8 mouse cellular contexts compared by ENCODE assay signal in genomic region chr16:77885060-77885679, GRCm38 (mm10).
DNase-seq lines count a peak whose midpoint lies in the region; ATAC-seq and TF ChIP-seq lines count a peak whose summit lies in the region.
"Had no signal": no experiment of that assay in that cellular context is flagged by ENCODE, and none has a peak within 500 bp of the region (broad histone marks: within the 10 kb centered on the region; RNA-seq: fewer than 3 reads in every experiment).

No protein-coding gene starts in this region.

- H3K4me3 ChIP-seq in neural tube, embryonic 11.5 days (ENCODE audit: low read depth, low read length), result no peak overlapping the region
- H3K4me3 ChIP-seq in forebrain, embryonic 12.5 days (replicated peaks), result no peak overlapping the region
- no peak overlapping the region for H3K4me3 ChIP-seq in limb, embryonic 14.5 days (replicated peaks; ENCODE audit: low read length)
- no peak overlapping the region for H3K4me3 ChIP-seq in kidney, embryonic 16.5 days (ENCODE audit: low read length)

- no peaks in the 10 kb centered on the region for H3K9me3 ChIP-seq in neural tube, embryonic 11.5 days (ENCODE audit: control insufficient read depth, low read length)
- H3K9me3 ChIP-seq in forebrain, embryonic 12.5 days, result no peaks in the 10 kb centered on the region
- no peaks in the 10 kb centered on the region for H3K9me3 ChIP-seq in limb, embryonic 14.5 days (ENCODE audit: control insufficient read depth, low read length)
- no peaks in the 10 kb centered on the region for H3K9me3 ChIP-seq in kidney, embryonic 16.5 days (ENCODE audit: low read length)

- peak; percentile 11 for DNase-seq in neural tube, embryonic 11.5 days (ENCODE audit: low spot score)
- DNase-seq in neural tube, embryonic 10.5 days (ENCODE audit: extremely low spot score, low spot score), result no peak
- DNase-seq in limb, embryonic 14.5 days (ENCODE audit: low spot score), result peak; percentile 30
- DNase-seq in kidney, adult 8-10 months, result no peak
- no peak for DNase-seq in liver
- DNase-seq: kidney, adult 9 months had no signal

- no peak overlapping the region for H3K27ac ChIP-seq in neural tube, embryonic 11.5 days (ENCODE audit: low read depth, low read length)
- peak overlapping the region; percentile 47 for H3K27ac ChIP-seq in forebrain, embryonic 12.5 days
- no peak overlapping the region; the same call in 1 of the 2 replicates for H3K27ac ChIP-seq in limb, embryonic 14.5 days (replicated peaks; ENCODE audit: low read depth, low read length)
- no peak overlapping the region for H3K27ac ChIP-seq in kidney, embryonic 16.5 days (ENCODE audit: low read length)

- no peak overlapping the region for H3K4me2 ChIP-seq in neural tube, embryonic 11.5 days (ENCODE audit: low read depth)
- 0 out of 2 replicates have a peak overlapping the region, but pooled peaks have one; percentile 13 for H3K4me2 ChIP-seq in forebrain, embryonic 12.5 days
- H3K4me2 ChIP-seq in limb, embryonic 14.5 days (replicated peaks; ENCODE audit: low read depth, low read length, severe bottlenecking), result peak overlapping the region; percentile 36
- H3K4me2 ChIP-seq in kidney, embryonic 16.5 days (replicated peaks; ENCODE audit: low read depth, low read length), result no peak overlapping the region

- no peaks in the 10 kb centered on the region for H3K36me3 ChIP-seq in neural tube, embryonic 11.5 days (ENCODE audit: control insufficient read depth, insufficient read depth, low read length)
- H3K36me3 ChIP-seq in forebrain, embryonic 12.5 days (replicated peaks), result no peaks in the 10 kb centered on the region
- H3K36me3 ChIP-seq in limb, embryonic 14.5 days (ENCODE audit: control insufficient read depth, insufficient read depth, low read length), result no peaks in the 10 kb centered on the region
- H3K36me3 ChIP-seq in kidney, embryonic 16.5 days (ENCODE audit: insufficient read depth, low read length), result no peaks in the 10 kb centered on the region

- WGBS in neural tube, embryonic 11.5 days, result 71% methylated on average over 15 of the region's 15 CpGs
- WGBS in forebrain, embryonic 12.5 days, result 49% methylated on average over 15 of the region's 15 CpGs
- 32% methylated on average over 15 of the region's 15 CpGs for WGBS in limb, embryonic 14.5 days
- WGBS in kidney, embryonic 16.5 days, result 88% methylated on average over 15 of the region's 15 CpGs

- H3K27me3 ChIP-seq in neural tube, embryonic 11.5 days (ENCODE audit: control insufficient read depth, insufficient read depth, low read length), result no peaks in the 10 kb centered on the region
- no peaks in the 10 kb centered on the region for H3K27me3 ChIP-seq in forebrain, embryonic 12.5 days
- no peaks in the 10 kb centered on the region for H3K27me3 ChIP-seq in limb, embryonic 14.5 days (ENCODE audit: control insufficient read depth, insufficient read depth, low read length)
- no peaks in the 10 kb centered on the region for H3K27me3 ChIP-seq in kidney, embryonic 16.5 days (ENCODE audit: insufficient read depth, low read length)

- ATAC-seq in neural tube, embryonic 11.5 days (ENCODE audit: insufficient read depth, low FRiP score, low TSS enrichment), result no peak
- ATAC-seq in forebrain, embryonic 12.5 days (ENCODE audit: low FRiP score), result peak; percentile 60; the same call in 1 of the 2 replicates
- no peak for ATAC-seq in limb, embryonic 14.5 days (ENCODE audit: low FRiP score, low read depth)
- no peak for ATAC-seq in kidney, embryonic 16.5 days (ENCODE audit: low FRiP score, low TSS enrichment)

- no peak for TF ChIP-seq POLR2A in limb, embryonic 14.5 days (IDR thresholded peaks at IDR 0.05; ENCODE audit: borderline replicate concordance, extremely low read depth, insufficient read depth, insufficient read length)

- H3K9ac ChIP-seq in neural tube, embryonic 11.5 days (ENCODE audit: low read length), result no peak overlapping the region
- no peak overlapping the region for H3K9ac ChIP-seq in forebrain, embryonic 12.5 days
- H3K9ac ChIP-seq in limb, embryonic 14.5 days (ENCODE audit: low read depth, low read length, severe bottlenecking), result no peak overlapping the region
- no peak overlapping the region for H3K9ac ChIP-seq in kidney, embryonic 16.5 days (replicated peaks; ENCODE audit: low read length)

- no peaks in the 10 kb centered on the region for H3K4me1 ChIP-seq in neural tube, embryonic 11.5 days (ENCODE audit: control insufficient read depth, insufficient read depth, low read length)
- peaks cover 8% of the 10 kb centered on the region for H3K4me1 ChIP-seq in forebrain, embryonic 12.5 days
- peaks cover 5% of the 10 kb centered on the region; the same call in 1 of the 2 replicates for H3K4me1 ChIP-seq in limb, embryonic 14.5 days (ENCODE audit: control insufficient read depth, insufficient read depth, low read length)
- no peaks in the 10 kb centered on the region for H3K4me1 ChIP-seq in kidney, embryonic 16.5 days (ENCODE audit: insufficient read depth, low read length)

Comparison
In these comparisons a context has a peak if more than half of its experiments do, and no peak if none do; other contexts are left out.
1. DNase-seq: peak in neural tube, embryonic 11.5 days (single experiment) and limb, embryonic 14.5 days (single experiment); none in neural tube, embryonic 10.5 days (single experiment), kidney, adult 8-10 months (0 of 2) and liver (single experiment).
2. H3K4me2 ChIP-seq: peak in forebrain, embryonic 12.5 days (single experiment) and limb, embryonic 14.5 days (single experiment); none in neural tube, embryonic 11.5 days (single experiment) and kidney, embryonic 16.5 days (single experiment).